Mouse (Mus musculus) brain, embryonic 18.5 days (tissue): ENCODE data around the gene Tfg.

ENCODE experiments used
- DNase-seq: peaks from one replicate; pipeline ENCODE4 v3.0.0-alpha.2; 2012; ENCODE audit warnings: low read depth, low spot score

Tfg gene

GRCm38 (mm10) chr16:56645251-56645650 lies 72.0 kb downstream of the Tfg start:
- DNase-seq, result no peak
